Mouse (Mus musculus) lung, adult 2 months (tissue): ENCODE results near the gene Arpp21.

Experiments
- CTCF ChIP-seq: fragments of 200-500 bp; IDR thresholded peaks from 2 replicates; pipeline ENCODE4 v1.5.1; 2011; ENCODE audit warnings: mild to moderate bottlenecking, low read length, control low read depth; ENCODE audit not compliant: insufficient read depth
- POLR2A ChIP-seq: fragments of 200-500 bp; IDR thresholded peaks from 2 replicates; pipeline ENCODE4 v1.6.1; 2011; ENCODE audit warnings: low read depth, mild to moderate bottlenecking, control low read depth, low read length, borderline replicate concordance; ENCODE audit errors: extremely low read depth

DNA sequence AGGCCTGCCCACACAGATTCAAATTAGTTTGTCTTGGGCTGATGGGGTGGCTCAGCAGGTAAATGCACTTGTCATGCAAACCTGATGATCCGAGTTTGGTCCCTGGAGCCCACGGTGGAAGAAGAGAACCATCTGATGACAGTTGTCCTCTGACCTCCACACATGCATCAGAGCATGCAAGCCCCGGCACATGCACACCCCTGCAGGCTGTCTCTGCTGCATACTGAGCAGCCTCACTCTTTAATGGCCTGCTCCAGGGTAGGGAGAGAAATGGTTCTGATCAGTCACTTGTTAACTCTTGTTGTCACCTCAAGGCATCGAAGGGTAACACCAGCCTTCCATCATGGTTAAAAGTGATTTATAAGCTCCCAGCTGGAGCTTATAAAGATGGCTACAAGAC, 157.3 kb downstream of the Arpp21 start:
- no peak for TF ChIP-seq CTCF
- no peak for TF ChIP-seq POLR2A
